Mouse (Mus musculus) lung, embryonic 14.5 days (tissue): ENCODE measurements around the gene Rpl10-ps3. TPM values are rescaled to one million over a fixed set of nuclear protein-coding genes. Genes with fewer than 3 reads are reported as not detected.

ENCODE experiments used
- ATAC-seq: fragments of 200-750 bp; cut with Nextera tagmentation; 2 replicates; pipeline ENCODE4 v1.8.0; 2017; ENCODE audit warnings: mild to moderate bottlenecking, moderate TSS enrichment, moderate library complexity; ENCODE audit not compliant: insufficient read depth
- DNase-seq: peaks from one replicate; pipeline ENCODE4 v3.0.0-alpha.2; 2015
- H3K27ac ChIP-seq: fragments of 300-500 bp; sonication (generic); 2 replicates; pipeline ENCODE4 v1.5.1; 2014; ENCODE audit warnings: low read depth, mild to moderate bottlenecking, moderate library complexity
- H3K27me3 ChIP-seq: fragments of 300-500 bp; sonication (generic); 2 replicates; pipeline ENCODE4 v1.6.1; 2014; ENCODE audit warnings: low read length, control low read depth; ENCODE audit not compliant: insufficient read depth
- H3K36me3 ChIP-seq: fragments of 300-500 bp; sonication (generic); 2 replicates; pipeline ENCODE4 v1.6.1; 2014; ENCODE audit warnings: control low read depth; ENCODE audit not compliant: insufficient read depth
- H3K4me1 ChIP-seq: fragments of 300-500 bp; sonication (generic); 2 replicates; pipeline ENCODE4 v1.6.1; 2014; ENCODE audit warnings: antibody characterized with exemption, control low read depth; ENCODE audit not compliant: insufficient read depth
- H3K4me2 ChIP-seq: fragments of 300-500 bp; sonication (generic); 2 replicates; pipeline ENCODE4 v1.6.1; 2014; ENCODE audit warnings: mild to moderate bottlenecking
- H3K4me3 ChIP-seq: fragments of 300-500 bp; sonication (generic); 2 replicates; pipeline ENCODE4 v1.5.1; 2014; ENCODE audit warnings: low read depth, low read length
- H3K9ac ChIP-seq: fragments of 300-500 bp; sonication (generic); 2 replicates; pipeline ENCODE4 v1.6.1; 2014
- H3K9me3 ChIP-seq: fragments of 300-500 bp; sonication (generic); 2 replicates; pipeline ENCODE4 v1.6.1; 2016; ENCODE audit warnings: low read depth, low read length, control low read depth
- CTCF ChIP-seq: IDR thresholded peaks from 2 replicates; pipeline ENCODE4 v1.5.1; 2016; ENCODE audit warnings: antibody characterized with exemption, low read depth
- WGBS: fragments of 180-500 bp; shearing (Covaris S2); extraction: QIAGEN DNeasy Blood & Tissue Kit; methylation state at CpG from one replicate; pipeline ENCODE4 v1.1.7; 2014; 5-methylcytosine and 5-hydroxymethylcytosine counted together
- polyA plus RNA-seq: library from polyadenylated mRNA; unstranded; fragments of >200 nt; fragmentation: Nextera tagmentation; extraction: Ambion mirVana; gene quantifications from 2 replicates; pipeline ENCODE4 v1.2.1, GENCODE M21; 2014

The Rpl10-ps3 gene
- polyA plus RNA-seq = 345 and 357 TPM in 2 replicates

GRCm38 (mm10) chr9:50344868-50345267 lies at the start of gene Rpl10-ps3:
TSS of gene Rpl10-ps3 (minus strand) at chr9:50344968.
- Histone ChIP-seq H3K9ac (no peak within 1 kb of the TSS), H3K27me3 (no peaks in the 10 kb centered on the region), H3K27ac (no peak within 1 kb of the TSS), H3K9me3 (no peaks in the 10 kb centered on the region), H3K4me1 (no peaks in the 10 kb centered on the region), H3K4me2 (no peak within 1 kb of the TSS), H3K4me3 (no peak within 1 kb of the TSS), H3K36me3 (no peaks in the 10 kb centered on the region)
- 96% methylated on average over 9 of the region's 13 CpGs for WGBS
- DNase-seq = no peak
- no peak for TF ChIP-seq CTCF
- ATAC-seq = no peak

GRCm38 (mm10) chr9:50375598-50375997 lies 30.8 kb upstream of the Rpl10-ps3 start:
- DNase-seq (peak; percentile 6), ATAC-seq (no peak)
- Histone ChIP-seq H3K9me3 (no peaks in the 10 kb centered on the region), H3K9ac (no peak overlapping the region), H3K4me2 (no peak overlapping the region), H3K4me3 (no peak overlapping the region), H3K36me3 (no peaks in the 10 kb centered on the region), H3K27me3 (no peaks in the 10 kb centered on the region), H3K4me1 (no peaks in the 10 kb centered on the region), H3K27ac (no peak overlapping the region)
- TF ChIP-seq CTCF = no peak
- 49% methylated on average over 6 of the region's 6 CpGs for WGBS

GRCm38 (mm10) chr9:50374666-50375065 lies 29.9 kb upstream of the Rpl10-ps3 start:
- no peak for ATAC-seq
- H3K9ac ChIP-seq = no peak overlapping the region

GRCm38 (mm10) chr9:50368551-50369297 lies 24.0 kb upstream of the Rpl10-ps3 start:
- TF ChIP-seq CTCF = no peak
- Histone ChIP-seq H3K4me3 (no peak overlapping the region), H3K9ac (no peak overlapping the region), H3K36me3 (no peaks in the 10 kb centered on the region), H3K27ac (no peak overlapping the region), H3K27me3 (no peaks in the 10 kb centered on the region), H3K9me3 (no peaks in the 10 kb centered on the region), H3K4me2 (no peak overlapping the region), H3K4me1 (no peaks in the 10 kb centered on the region)
- 56% methylated on average over 8 of the region's 8 CpGs for WGBS
- no peak for ATAC-seq
- DNase-seq = peak; percentile 62

More at GRCm38 (mm10) chr9:50374666-50375065, 29.9 kb upstream of the Rpl10-ps3 start:
- no peaks in the 10 kb centered on the region for H3K36me3 ChIP-seq
- no peaks in the 10 kb centered on the region for H3K9me3 ChIP-seq
- TF ChIP-seq CTCF = no peak
- H3K27ac ChIP-seq = no peak overlapping the region
- no peak for DNase-seq
- no peaks in the 10 kb centered on the region for H3K27me3 ChIP-seq
- no peak overlapping the region for H3K4me3 ChIP-seq
- H3K4me1 ChIP-seq = no peaks in the 10 kb centered on the region
- WGBS = 70% methylated on average over 5 of the region's 5 CpGs
- H3K4me2 ChIP-seq = no peak overlapping the region

GRCm38 (mm10) chr9:50365059-50365780 lies 20.5 kb upstream of the Rpl10-ps3 start:
- H3K27ac ChIP-seq = 0 out of 2 replicates have a peak overlapping the region, but pooled peaks have one; percentile 4
- no peaks in the 10 kb centered on the region for H3K27me3 ChIP-seq
- no peaks in the 10 kb centered on the region for H3K36me3 ChIP-seq
- DNase-seq (no peak), ATAC-seq (no peak)
- 46% methylated on average over 11 of the region's 11 CpGs for WGBS
- H3K9ac ChIP-seq = no peak overlapping the region
- H3K4me2 ChIP-seq = no peak overlapping the region
- no peaks in the 10 kb centered on the region for H3K4me1 ChIP-seq
- no peak for TF ChIP-seq CTCF
- no peaks in the 10 kb centered on the region for H3K9me3 ChIP-seq
- H3K4me3 ChIP-seq = no peak overlapping the region

- 58% methylated on average over 2 of the region's 2 CpGs for WGBS
- Histone ChIP-seq H3K4me3 (no peak overlapping the region), H3K27ac (no peak overlapping the region), H3K4me2 (no peak overlapping the region), H3K27me3 (no peaks in the 10 kb centered on the region), H3K4me1 (no peaks in the 10 kb centered on the region), H3K9ac (no peak overlapping the region), H3K9me3 (no peaks in the 10 kb centered on the region), H3K36me3 (no peaks in the 10 kb centered on the region)
- DNase-seq = no peak
- no peak for TF ChIP-seq CTCF
- ATAC-seq = no peak
Observed at GRCm38 (mm10) chr9:50363962-50364361, 19.2 kb upstream of the Rpl10-ps3 start.

- WGBS = 65% methylated on average over 5 of the region's 5 CpGs
- ATAC-seq = no peak
- H3K4me3 ChIP-seq = no peak overlapping the region
- H3K9ac ChIP-seq = no peak overlapping the region
- no peak for TF ChIP-seq CTCF
- no peak overlapping the region for H3K27ac ChIP-seq
- H3K9me3 ChIP-seq = no peaks in the 10 kb centered on the region
- no peak overlapping the region for H3K4me2 ChIP-seq
- no peaks in the 10 kb centered on the region for H3K36me3 ChIP-seq
- no peaks in the 10 kb centered on the region for H3K27me3 ChIP-seq
- H3K4me1 ChIP-seq = no peaks in the 10 kb centered on the region
- no peak for DNase-seq
Observed at GRCm38 (mm10) chr9:50363259-50363658, 18.5 kb upstream of the Rpl10-ps3 start.
